Comparison of ENCODE assay signal across 9 mouse cellular contexts in genomic region chrX:12122594-12123331, GRCm38 (mm10). TPM values are rescaled to one million over a fixed set of nuclear protein-coding genes. Genes with fewer than 3 reads are reported as not detected.
A peak's percentile ranks its signal among the peaks of the same experiment; 100 is the strongest.
DNase-seq lines count a peak whose midpoint lies in the region; ATAC-seq lines count a peak whose summit lies in the region.
"Had no signal": no experiment of that assay in that cellular context is flagged by ENCODE, and none has a peak within 500 bp of the region (broad histone marks: within the 10 kb centered on the region; RNA-seq: fewer than 3 reads in every experiment).

No protein-coding gene starts in this region.

- H3K4me2 ChIP-seq in heart, embryonic 11.5 days, result peak overlapping the region; percentile 59

- H3K9ac ChIP-seq in heart, embryonic 11.5 days (ENCODE audit: low read depth, low read length), result no peak overlapping the region

- intact Hi-C loops in gastrocnemius, postnatal 14 days (cut with DNase I; ENCODE audit: low total_unique reads), result no loop called here

- H3K4me1 ChIP-seq in heart, embryonic 11.5 days (ENCODE audit: control insufficient read depth, insufficient read depth, low read length), result peaks cover 20% of the 10 kb centered on the region
- peaks cover 69% of the 10 kb centered on the region for H3K4me1 ChIP-seq in megakaryocyte, embryonic 14.5 days

- peaks cover 31% of the 10 kb centered on the region for H3K27me3 ChIP-seq in heart, embryonic 11.5 days (ENCODE audit: control insufficient read depth, insufficient read depth, low read length)
- H3K27me3 ChIP-seq in megakaryocyte, embryonic 14.5 days (replicated peaks), result peaks cover 43% of the 10 kb centered on the region

- H3K36me3 ChIP-seq in heart, embryonic 11.5 days (ENCODE audit: control insufficient read depth, insufficient read depth, low read length), result no peaks in the 10 kb centered on the region
- H3K36me3 ChIP-seq in megakaryocyte, embryonic 14.5 days (replicated peaks; ENCODE audit: low read length), result no peaks in the 10 kb centered on the region

- H3K27ac ChIP-seq in heart, embryonic 11.5 days (ENCODE audit: low read depth, low read length), result peak overlapping the region; percentile 82

- no peaks in the 10 kb centered on the region for H3K9me3 ChIP-seq in heart, embryonic 11.5 days (replicated peaks; ENCODE audit: control insufficient read depth, low read length)
- H3K9me3 ChIP-seq in megakaryocyte, embryonic 14.5 days, result no peaks in the 10 kb centered on the region

- 10% methylated on average over 21 of the region's 21 CpGs for WGBS in heart, embryonic 11.5 days (ENCODE audit: insufficient replicate concordance)

- DNase-seq in gastrocnemius, postnatal 4 days (ENCODE audit: low spot score in 2 of 2), result peak; percentile 19 to 24
- no peak for DNase-seq in gastrocnemius, postnatal 14 days
- DNase-seq in R1 (ENCODE audit: low read depth, low spot score), result peak; percentile 73
- peak; percentile 67 to 76 for DNase-seq in kidney, postnatal 4 days
- peak; percentile 58 for DNase-seq in testis, postnatal 10 days (ENCODE audit: low spot score)
- DNase-seq in right cerebral cortex, adult 18-20 months, result no peak

- ATAC-seq in heart, embryonic 11.5 days (replicated peaks; ENCODE audit: insufficient number of reproducible peaks, low FRiP score, low TSS enrichment), result 0 out of 2 replicates have a peak, but pooled peaks have one; percentile 31
- ATAC-seq: Patski had no signal

- no peak overlapping the region for H3K4me3 ChIP-seq in heart, embryonic 11.5 days (ENCODE audit: low read depth, low read length)
- H3K4me3 ChIP-seq in megakaryocyte, embryonic 14.5 days (replicated peaks), result peak overlapping the region; percentile 87

RNA-seq across cellular contexts. Expression of gene Bcor, which starts 37.4 kb away (rescaled TPM):
- 10 to 100 TPM; 38.1 to 38.7 TPM for total RNA-seq in gastrocnemius, postnatal 4 days (2021)
- total RNA-seq in gastrocnemius, postnatal 14 days (2021), result 10 to 100 TPM; 14.7 to 20.1 TPM
- polyA plus RNA-seq in heart, embryonic 11.5 days (2014; fragmentation: Nextera tagmentation; extraction: Ambion mirVana), result 18.7 and 20.2 TPM in 2 replicates
- polyA plus RNA-seq in megakaryocyte, embryonic 14.5 days (2012; ENCODE audit: insufficient read depth, low replicate concordance), result 11.1 and 15.0 TPM in 2 replicates

Comparison
In these comparisons a context has a peak if more than half of its experiments do, and no peak if none do; other contexts are left out.
1. DNase-seq: peak in gastrocnemius, postnatal 4 days (2 of 2), R1 (single experiment), kidney, postnatal 4 days (2 of 2) and testis, postnatal 10 days (single experiment); none in gastrocnemius, postnatal 14 days (single experiment) and right cerebral cortex, adult 18-20 months (single experiment).